Mouse (Mus musculus) c-Kit-positive CD71-positive TER-119-negative erythroid progenitor cells, embryonic 14.5 days (primary cell): ENCODE results near the gene Pter.

Experiments
- DNase-seq: peaks from one replicate; pipeline ENCODE4 v3.0.0-alpha.2; 2013; ENCODE audit warnings: low read depth

Gene Pter

DNA sequence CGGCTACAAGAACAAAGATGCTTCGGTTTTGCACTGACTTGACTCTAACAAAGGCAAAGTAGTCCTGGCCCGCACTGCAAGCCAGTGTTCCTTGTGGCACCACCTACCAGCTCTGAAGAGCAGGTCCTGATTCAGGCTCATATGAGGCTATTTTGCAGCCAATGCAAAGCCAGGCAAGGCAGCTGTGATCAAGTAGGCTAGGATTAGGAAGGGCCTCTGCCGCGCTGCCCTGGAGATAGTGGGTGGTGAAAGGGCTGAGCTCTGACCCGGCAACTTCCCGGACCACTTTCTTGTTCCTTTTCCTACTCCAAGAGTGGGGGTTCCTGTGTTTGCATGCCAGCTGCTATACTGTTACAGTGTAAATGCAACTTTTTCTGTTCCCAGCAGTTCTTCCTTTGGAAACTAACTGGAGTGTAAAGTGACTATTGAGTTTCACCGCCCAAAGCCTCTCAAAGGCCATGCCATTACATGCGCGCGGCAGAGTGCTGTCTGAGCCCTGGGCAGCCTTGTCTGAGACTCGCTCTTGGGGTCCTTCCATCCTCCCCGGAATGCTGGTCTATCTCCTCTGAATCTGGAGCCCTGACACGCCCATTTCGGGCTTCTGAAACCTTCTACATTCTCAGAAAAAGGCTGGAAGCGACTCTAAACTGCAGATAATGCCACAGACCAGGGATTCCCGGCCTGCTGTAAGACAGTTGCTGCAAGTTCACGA is 85.6 kb downstream of the Pter start:
- no peak for DNase-seq

DNA sequence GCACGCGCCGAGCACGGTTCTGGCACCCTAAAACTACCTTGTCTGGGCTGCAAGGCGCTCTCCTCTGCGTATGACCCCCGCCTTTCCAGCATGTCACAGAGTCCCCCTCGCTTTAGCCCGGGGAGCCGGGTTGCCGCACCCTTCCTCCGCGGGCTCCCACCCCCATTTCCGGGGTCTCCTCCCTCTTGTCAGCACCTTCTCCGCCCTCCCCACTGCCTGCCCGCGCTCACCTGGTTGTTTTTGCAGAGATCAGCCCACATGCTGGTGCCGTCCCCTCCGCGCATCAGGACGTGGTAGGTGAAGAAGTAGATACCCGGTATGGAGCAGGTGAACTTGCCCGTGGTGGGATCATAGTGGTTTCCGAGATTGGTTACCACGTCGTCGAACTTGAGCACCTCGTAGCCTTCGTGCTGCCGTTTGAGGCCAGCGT is 86.2 kb downstream of the Pter start:
- DNase-seq = no peak

DNA sequence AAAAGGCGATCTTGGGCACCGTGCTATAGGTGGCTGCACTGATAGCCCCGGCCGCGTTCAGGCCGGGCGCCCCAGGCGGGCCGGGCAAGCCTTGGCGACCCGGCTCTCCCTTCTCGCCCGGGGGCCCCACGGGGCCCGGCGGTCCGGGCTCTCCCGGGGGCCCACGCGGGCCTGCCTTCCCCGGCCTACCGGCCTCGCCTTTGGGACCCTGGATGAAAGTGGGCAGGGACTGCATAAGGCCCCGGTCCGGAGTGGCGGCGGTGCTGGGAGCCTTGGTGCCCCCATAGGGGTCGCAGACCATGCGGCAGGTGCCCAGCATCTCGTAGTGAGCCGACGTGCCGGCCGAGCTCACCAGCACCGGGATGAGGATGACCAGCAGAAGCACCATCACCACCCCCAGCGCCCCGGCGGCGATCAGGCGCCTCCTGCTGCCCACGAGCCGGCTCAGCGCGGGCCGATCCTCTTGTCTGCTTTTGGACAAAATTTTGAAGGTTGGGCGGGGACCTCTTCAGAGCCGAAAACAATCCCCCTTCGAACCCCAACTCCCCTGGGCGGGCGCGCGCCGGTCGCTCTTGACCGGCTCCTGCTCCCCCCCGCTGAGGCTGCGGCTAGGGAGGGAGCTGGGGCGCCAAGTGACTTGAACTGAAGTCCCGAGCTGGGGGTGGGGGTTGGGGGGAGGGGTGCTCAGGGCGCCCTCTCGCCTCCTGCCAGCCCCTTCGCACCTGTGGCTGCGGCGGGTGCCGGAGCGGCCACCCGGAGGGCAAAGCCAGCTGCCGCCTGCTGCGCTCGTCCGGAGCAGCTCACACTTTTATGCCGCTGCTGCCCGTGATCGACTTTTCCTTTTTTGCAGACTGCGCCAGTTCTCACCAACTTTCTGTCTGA is 86.9 kb downstream of the Pter start:
- no peak for DNase-seq

DNA sequence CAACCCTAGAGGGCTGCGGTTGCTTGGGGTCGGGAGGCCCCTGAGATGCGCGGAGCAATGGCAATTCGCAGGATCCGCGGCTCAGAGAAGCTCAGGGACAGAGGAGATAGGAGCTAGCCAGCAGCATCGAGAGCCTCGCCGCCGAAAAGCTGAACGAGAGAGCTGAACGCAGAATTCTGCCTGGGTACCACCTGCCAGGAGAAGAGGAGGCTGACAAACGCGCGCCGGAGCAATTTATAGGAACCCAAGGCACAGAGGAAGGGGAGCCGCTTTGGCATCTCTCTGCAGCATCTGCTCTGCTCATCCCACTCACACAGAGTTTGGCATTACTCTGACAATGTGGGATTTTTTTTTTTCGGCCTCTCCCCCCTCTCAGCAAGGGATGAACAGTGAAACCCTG is 87.6 kb downstream of the Pter start, which contains the start of gene C1ql3:
C1ql3 (minus strand) TSS at position 335 of the 400 bp plus-strand sequence.
- DNase-seq = no peak

DNA sequence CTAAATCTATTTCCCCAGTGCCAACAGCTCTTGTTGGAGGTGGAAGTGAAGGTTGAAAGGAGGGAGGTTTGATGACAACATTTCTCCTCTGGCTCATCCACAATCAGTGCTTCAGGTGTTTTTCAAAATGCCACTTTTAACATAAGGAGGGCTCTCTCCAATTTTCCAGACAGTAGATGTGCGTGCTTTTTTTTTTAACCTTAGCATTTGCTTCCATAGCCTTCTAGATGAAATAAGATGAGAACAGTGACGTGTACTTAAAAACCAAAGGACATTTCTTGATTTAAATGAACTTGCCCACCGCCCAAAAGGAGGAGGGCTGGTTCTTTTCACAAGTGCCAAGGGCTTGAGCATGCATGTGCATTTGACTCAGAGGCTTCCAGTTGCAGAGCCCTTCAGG is 88.1 kb downstream of the Pter start:
- DNase-seq = no peak

DNA sequence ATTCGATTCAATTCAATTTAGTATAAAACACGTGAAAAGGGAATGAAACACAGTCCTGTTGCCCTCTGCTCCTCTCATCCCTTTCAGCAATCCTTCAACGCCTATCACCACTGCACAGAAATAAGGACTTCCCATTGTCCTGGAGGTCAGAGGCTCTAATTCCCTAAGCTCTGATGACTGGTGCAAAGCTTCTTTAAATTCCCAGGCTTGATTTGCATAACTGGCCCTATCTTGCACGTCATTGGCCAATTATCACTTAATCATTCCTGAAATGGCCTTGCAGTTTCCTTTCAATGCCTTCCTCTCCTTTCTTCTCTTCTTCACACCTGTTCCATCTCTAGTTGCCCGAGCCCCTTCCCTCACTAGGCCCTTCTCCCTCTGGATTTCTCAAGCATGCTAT is 94.5 kb downstream of the Pter start:
- DNase-seq = no peak

DNA sequence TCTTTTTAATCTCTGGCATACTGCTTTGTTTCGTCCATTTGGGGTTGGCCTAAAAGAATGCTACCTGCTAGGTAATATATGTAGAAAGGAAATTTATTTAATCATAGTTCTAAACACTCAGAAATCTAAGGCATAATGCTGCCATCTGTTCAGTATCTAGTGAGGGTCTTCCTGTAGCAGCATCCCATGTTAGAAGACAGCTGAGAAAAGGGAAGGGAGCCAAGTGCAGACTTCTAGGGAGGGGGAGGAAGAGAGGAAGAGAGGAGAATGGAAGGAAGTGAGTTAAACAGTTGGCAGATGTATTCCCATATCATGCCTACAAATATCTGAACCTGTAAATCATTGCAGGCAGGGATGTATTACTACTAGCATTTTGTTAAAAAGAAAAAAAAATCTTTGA is 95.0 kb downstream of the Pter start:
- DNase-seq = no peak

DNA sequence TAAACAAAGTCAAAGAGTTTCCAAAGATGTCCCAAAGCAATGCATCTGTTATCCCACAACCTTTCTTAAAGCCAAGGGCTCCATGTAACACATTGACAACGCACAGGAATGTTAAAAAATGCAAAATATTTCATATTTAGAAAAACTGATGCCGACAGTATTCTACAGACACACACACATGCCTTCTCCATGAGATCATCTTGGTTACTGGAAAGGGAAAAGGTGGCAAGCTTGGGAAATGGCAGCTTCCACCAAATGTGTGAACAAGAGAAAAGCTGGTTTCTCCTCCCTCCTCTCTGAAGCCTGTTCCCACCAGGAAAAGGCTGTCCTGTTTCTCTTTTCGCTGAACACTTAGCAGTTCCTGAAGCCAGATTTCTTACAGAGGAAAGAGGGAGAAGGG is 114.9 kb downstream of the Pter start:
- no peak for DNase-seq

DNA sequence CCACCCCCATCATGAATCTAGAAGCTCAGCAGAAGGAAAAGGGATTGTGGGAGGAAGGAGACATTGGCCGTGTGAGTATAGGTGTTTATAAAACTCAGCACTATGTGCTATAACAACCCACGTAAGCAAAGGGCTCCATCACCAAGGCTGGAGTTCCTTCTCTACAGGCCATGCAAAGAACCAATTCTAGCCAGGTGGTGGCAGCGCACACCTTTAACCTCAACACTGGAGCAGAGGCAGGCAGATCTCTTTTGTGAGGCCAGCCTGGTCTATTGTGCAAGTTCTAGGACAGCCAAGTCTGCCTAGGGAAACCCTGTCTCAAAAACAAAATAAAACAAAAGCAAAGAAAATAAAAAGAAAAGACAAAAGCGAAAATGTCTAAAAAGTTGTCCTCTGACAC is 115.9 kb downstream of the Pter start:
- DNase-seq = no peak

DNA sequence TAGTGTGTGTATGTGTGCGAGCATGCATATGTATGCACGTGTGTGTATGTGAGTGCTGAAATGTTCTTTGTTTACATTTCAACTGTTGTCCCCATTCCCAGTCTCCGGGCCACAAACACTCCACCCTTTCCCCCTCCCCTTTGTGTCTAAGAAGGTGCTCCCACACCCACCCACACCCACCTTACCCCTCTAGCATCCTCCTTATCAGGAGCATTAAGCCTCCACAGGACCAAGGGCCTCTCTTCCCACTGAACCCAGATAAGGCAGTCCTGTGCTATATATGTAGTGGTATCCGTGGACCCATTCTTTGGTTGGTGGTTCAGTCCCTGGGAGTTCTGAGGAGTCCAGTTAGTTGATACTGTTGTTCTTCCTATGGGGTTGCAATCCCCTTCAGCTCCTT is 120.7 kb downstream of the Pter start:
- DNase-seq = no peak

DNA sequence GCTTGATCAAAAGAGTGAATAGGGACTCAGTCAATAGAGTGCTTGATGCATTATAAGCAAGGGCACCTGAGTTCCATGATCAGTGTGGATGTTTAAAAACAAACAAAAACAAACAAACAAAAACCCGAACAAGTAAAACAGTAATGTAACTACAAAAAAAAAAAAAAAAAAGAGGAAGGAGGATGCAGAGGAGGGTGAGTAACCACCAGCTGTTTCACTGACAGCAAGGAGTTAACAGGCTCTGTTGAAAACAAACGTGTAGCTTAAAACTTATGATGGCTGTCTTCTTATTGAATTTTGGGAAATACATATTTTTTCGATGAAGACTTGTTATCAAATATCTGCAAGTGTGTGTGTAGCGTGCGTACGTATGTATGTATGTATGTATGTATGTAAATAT is 124.8 kb downstream of the Pter start:
- no peak for DNase-seq
